Mouse (Mus musculus) adrenal gland, postnatal 10 days (tissue): ENCODE measurements around the gene Hunk. TPM values are rescaled to one million over a fixed set of nuclear protein-coding genes. Genes with fewer than 3 reads are reported as not detected.

Experiments used
- total RNA-seq, 2 experiments: library from RNA; stranded (reverse); gene quantifications; 2 replicates each; pipeline ENCODE4 v1.2.3; 2021

Gene Hunk
- total RNA-seq, 2 experiments from 2014 or later = 5.5 to 7.7 TPM

Other genes with a start within 250 kb of the Hunk start
- gene Tiam1, start 242.2 kb upstream of the Hunk start, total RNA-seq = 10 to 100 TPM; 47.3 to 50.3 TPM
- gene Sod1, start 165.3 kb upstream of the Hunk start, total RNA-seq = 1,000 to 10,000 TPM; 1,099 to 1,142 TPM
- 10 to 100 TPM; 37.4 to 50.4 TPM for gene Scaf4, start 101.5 kb upstream of the Hunk start, total RNA-seq